Mouse (Mus musculus): ENCODE data around the gene Daam1. TPM values are rescaled to one million over a fixed set of nuclear protein-coding genes. Genes with fewer than 3 reads are reported as not detected.

The Daam1 gene
- polyA plus RNA-seq, 1 experiment from 2014 or later = 17.6 TPM

DNA sequence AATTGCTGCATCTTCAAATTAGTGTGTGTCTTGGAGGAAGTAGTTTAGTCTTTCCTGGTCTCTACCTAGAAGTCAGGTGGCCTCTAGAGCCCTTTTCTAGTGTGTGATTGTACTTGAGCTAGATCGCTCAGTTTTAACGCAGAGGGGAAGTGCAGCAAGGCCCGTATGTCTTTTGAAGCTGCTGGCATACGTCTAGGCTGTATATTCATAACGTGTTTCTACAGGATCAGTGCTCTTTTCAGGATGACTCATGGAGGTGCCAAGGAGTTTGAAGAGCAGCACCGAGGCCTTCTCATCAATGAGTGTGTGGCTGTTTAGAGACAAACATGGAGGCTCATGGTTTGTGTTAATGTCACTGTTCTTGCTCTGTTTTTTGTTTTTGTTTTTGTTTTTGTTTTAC lies 39.8 kb downstream of the Daam1 start:
- no peak for ATAC-seq
- Histone ChIP-seq H3K27ac (no peak overlapping the region), H3K9me3 (replicated peaks) (no peaks in the 10 kb centered on the region), H3K4me3 (no peak overlapping the region), H3K4me1 (peaks cover 10% of the 10 kb centered on the region; the same call in 1 of the 2 replicates), H3K9ac (no peak overlapping the region), H3K36me3 (ENCODE audit: poor library complexity, severe bottlenecking) (no peaks in the 10 kb centered on the region), H3K4me2 (no peak overlapping the region), H3K27me3 (no peaks in the 10 kb centered on the region)
- WGBS = 89% methylated on average over 6 of the region's 6 CpGs

DNA sequence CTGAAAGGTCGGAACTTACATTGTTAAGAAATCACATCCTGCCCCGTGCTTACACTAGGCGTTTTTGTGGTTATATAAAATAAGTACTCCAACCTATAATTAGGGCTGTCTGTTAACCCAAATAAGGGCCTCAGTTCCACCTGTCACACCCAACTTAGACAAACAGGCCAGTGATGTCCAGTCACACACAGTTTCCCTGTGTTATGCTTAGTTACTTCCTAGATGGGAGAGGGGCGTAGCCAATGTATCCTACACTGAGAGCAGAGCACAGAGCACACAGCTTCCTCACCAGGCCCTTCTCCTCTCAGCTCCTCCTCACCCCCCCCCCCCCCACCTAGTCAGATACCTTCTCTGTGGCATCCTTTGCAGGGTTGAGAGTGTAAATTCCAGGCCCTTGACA lies 41.5 kb downstream of the Daam1 start:
- Histone ChIP-seq H3K27ac (no peak overlapping the region), H3K36me3 (ENCODE audit: poor library complexity, severe bottlenecking) (no peaks in the 10 kb centered on the region), H3K4me2 (no peak overlapping the region), H3K9ac (no peak overlapping the region), H3K9me3 (replicated peaks) (no peaks in the 10 kb centered on the region), H3K4me1 (peaks cover 22% of the 10 kb centered on the region; the same call in 1 of the 2 replicates), H3K4me3 (no peak overlapping the region), H3K27me3 (no peaks in the 10 kb centered on the region)
- ATAC-seq = no peak
- WGBS = 95% methylated on average over 4 of the region's 4 CpGs

DNA sequence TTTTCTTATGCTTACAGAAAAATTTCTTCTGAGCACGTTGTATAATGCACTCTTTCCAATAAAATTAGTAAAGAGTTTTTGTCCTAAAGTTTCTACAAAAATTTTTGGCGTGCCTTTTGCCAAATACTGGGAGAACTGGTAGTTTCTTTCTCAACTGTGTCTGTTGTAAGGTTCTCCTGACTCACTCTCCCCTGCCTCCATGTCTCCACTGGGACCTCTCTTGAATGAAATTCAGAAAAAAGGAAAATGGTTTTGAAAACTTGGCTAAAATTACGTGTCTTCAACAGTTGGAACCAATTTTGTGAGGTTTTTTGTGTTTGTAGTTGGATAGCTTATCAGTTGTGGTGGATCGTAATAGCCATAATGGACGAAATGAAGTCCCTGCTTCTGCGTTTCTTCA lies 43.7 kb downstream of the Daam1 start:
- Histone ChIP-seq H3K36me3 (ENCODE audit: poor library complexity, severe bottlenecking) (no peaks in the 10 kb centered on the region), H3K4me3 (no peak overlapping the region), H3K9ac (no peak overlapping the region), H3K27ac (no peak overlapping the region), H3K4me1 (peaks cover 25% of the 10 kb centered on the region; the same call in 1 of the 2 replicates), H3K9me3 (replicated peaks) (no peaks in the 10 kb centered on the region), H3K4me2 (no peak overlapping the region), H3K27me3 (no peaks in the 10 kb centered on the region)
- 94% methylated on average over 6 of the region's 6 CpGs for WGBS
- no peak for ATAC-seq

- Histone ChIP-seq H3K36me3 (ENCODE audit: poor library complexity, severe bottlenecking) (no peaks in the 10 kb centered on the region), H3K4me2 (no peak overlapping the region), H3K9me3 (replicated peaks) (no peaks in the 10 kb centered on the region), H3K27me3 (no peaks in the 10 kb centered on the region), H3K9ac (no peak overlapping the region), H3K4me1 (peaks cover 25% of the 10 kb centered on the region; the same call in 1 of the 2 replicates), H3K4me3 (no peak overlapping the region), H3K27ac (no peak overlapping the region)
- ATAC-seq = no peak
- 92% methylated on average over 3 of the region's 3 CpGs for WGBS
Measured at GRCm38 (mm10) chr12:71874984-71875383, 44.1 kb downstream of the Daam1 start.

GRCm38 (mm10) chr12:71875761-71876489 lies 45.0 kb downstream of the Daam1 start:
- no peaks in the 10 kb centered on the region for H3K27me3 ChIP-seq
- H3K36me3 ChIP-seq (ENCODE audit: poor library complexity, severe bottlenecking) = no peaks in the 10 kb centered on the region
- WGBS = 59% methylated on average over 7 of the region's 7 CpGs
- H3K9me3 ChIP-seq (replicated peaks) = no peaks in the 10 kb centered on the region
- H3K9ac ChIP-seq = no peak overlapping the region
- peaks cover 26% of the 10 kb centered on the region; the same call in 1 of the 2 replicates for H3K4me1 ChIP-seq
- ATAC-seq = no peak
- H3K4me3 ChIP-seq = no peak overlapping the region
- H3K4me2 ChIP-seq = no peak overlapping the region
- no peak overlapping the region for H3K27ac ChIP-seq

- Histone ChIP-seq H3K27me3 (no peaks in the 10 kb centered on the region), H3K9me3 (replicated peaks) (no peaks in the 10 kb centered on the region), H3K4me3 (no peak overlapping the region), H3K4me1 (peaks cover 34% of the 10 kb centered on the region), H3K36me3 (ENCODE audit: poor library complexity, severe bottlenecking) (no peaks in the 10 kb centered on the region), H3K4me2 (no peak overlapping the region), H3K9ac (no peak overlapping the region), H3K27ac (no peak overlapping the region)
- 86% methylated on average over 5 of the region's 5 CpGs for WGBS
- no peak for ATAC-seq
Measured at GRCm38 (mm10) chr12:71880987-71881386, 50.1 kb downstream of the Daam1 start.

DNA sequence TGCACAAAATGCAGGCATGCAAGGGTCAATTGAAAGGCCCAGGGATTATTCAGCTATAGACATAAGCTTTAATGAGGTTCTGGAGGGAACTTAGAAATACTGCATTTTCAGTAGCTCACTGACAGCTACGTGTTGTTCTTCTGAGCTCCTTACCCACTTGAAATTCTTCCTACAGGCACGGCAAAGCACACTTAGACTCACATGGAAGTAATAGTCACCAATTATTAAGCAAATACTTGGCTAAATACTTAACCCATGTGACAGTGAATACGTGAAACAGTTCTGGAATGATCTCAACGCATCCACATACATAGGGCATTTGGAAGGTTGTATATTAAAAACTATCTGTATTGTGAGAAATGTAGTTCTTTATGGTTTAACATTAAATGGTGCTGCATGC lies 50.6 kb downstream of the Daam1 start:
- ATAC-seq = no peak

DNA sequence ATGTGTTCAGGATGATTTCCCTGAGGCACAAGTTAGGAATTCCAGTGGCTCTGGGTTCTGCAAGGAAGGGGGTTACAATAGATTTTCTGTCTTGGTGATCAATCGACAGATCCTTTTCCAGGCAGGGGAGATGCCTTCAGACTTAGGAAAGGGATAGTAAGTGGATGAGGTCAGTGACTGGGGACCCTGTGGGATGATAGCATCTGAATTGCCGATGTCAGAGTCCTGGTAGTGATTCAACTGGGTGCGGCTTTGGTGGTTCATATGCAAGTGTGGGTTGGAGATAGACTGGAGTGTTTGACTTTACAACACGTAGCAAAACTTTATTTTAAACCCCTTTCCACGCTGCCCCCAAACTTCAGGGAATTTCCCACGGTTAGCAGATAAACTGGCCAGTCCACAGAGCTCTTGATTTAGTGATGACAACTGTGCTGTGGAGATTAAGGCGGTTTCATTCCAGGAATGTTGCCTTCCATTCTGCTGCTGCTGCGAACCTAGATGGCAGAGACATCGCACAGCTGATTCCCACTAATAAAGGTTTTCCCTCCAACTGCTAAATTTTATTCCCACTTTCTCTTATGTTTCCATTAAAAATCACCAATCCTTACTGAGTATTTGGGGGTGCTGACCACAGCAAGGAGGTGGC lies 52.3 kb downstream of the Daam1 start:
- no peaks in the 10 kb centered on the region for H3K27me3 ChIP-seq
- 92% methylated on average over 9 of the region's 9 CpGs for WGBS
- H3K9me3 ChIP-seq (replicated peaks) = no peaks in the 10 kb centered on the region
- peaks cover 31% of the 10 kb centered on the region for H3K4me1 ChIP-seq
- ATAC-seq = no peak
- H3K27ac ChIP-seq = no peak overlapping the region
- H3K36me3 ChIP-seq (ENCODE audit: poor library complexity, severe bottlenecking) = no peaks in the 10 kb centered on the region
- H3K9ac ChIP-seq = no peak overlapping the region
- no peak overlapping the region for H3K4me3 ChIP-seq
- no peak overlapping the region for H3K4me2 ChIP-seq

More for the DNA sequence above, 50.6 kb downstream of the Daam1 start:
- 71% methylated on average over 4 of the region's 4 CpGs for WGBS
- no peaks in the 10 kb centered on the region for H3K36me3 ChIP-seq (ENCODE audit: poor library complexity, severe bottlenecking)
- H3K27me3 ChIP-seq = no peaks in the 10 kb centered on the region
- H3K9ac ChIP-seq = no peak overlapping the region
- H3K4me3 ChIP-seq = no peak overlapping the region
- no peaks in the 10 kb centered on the region for H3K9me3 ChIP-seq (replicated peaks)
- H3K4me1 ChIP-seq = peaks cover 34% of the 10 kb centered on the region
- H3K27ac ChIP-seq = no peak overlapping the region
- H3K4me2 ChIP-seq = no peak overlapping the region

DNA sequence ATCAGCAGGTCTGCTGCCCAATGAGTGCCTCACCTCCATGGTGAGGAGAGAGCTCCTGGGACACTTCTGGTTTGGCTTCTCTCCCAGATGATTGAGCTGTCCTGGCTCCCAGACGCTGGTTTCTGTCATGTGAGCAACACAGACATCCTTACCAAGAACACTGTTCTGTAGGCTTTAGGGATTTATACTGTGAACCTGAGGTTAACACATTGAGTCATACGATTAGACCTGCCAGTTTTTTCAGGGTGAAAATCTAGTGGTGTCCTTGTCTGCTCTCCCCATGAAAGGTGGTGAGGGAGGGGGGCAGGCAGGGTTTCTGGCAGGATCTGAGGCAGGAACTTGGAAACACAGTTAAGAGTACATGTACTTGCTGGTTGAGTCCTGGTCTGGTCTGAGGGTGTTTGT lies 54.3 kb downstream of the Daam1 start:
- no peak for ATAC-seq
- H3K9me3 ChIP-seq (replicated peaks) = no peaks in the 10 kb centered on the region
- no peaks in the 10 kb centered on the region for H3K27me3 ChIP-seq
- H3K4me2 ChIP-seq = no peak overlapping the region
- 78% methylated on average over 2 of the region's 2 CpGs for WGBS
- H3K27ac ChIP-seq = no peak overlapping the region
- no peak overlapping the region for H3K4me3 ChIP-seq
- H3K4me1 ChIP-seq = peaks cover 31% of the 10 kb centered on the region
- no peaks in the 10 kb centered on the region for H3K36me3 ChIP-seq (ENCODE audit: poor library complexity, severe bottlenecking)
- no peak overlapping the region for H3K9ac ChIP-seq

DNA sequence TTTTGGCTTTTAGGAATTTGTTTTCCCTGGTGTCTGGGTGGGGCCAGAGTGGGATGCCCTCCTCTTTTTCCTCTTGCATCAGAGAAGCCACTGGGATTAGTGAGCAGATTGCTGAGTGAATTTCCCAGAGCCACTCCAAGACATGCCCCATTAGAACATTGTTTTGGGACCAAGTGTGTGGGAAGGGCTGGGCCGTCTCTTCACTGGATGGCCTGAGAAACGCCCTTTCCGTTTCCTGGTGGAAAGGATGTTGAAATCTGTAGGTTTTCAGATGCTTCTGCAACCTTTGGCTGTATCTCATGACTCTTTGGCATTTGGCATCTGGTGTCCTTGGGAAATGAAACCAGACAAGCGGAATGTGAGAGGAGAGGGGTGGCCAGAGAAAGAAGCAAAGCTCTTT lies 54.8 kb downstream of the Daam1 start:
- WGBS = 89% methylated on average over 4 of the region's 4 CpGs
- peaks cover 31% of the 10 kb centered on the region for H3K4me1 ChIP-seq
- no peaks in the 10 kb centered on the region for H3K27me3 ChIP-seq
- no peak overlapping the region for H3K27ac ChIP-seq
- H3K36me3 ChIP-seq (ENCODE audit: poor library complexity, severe bottlenecking) = no peaks in the 10 kb centered on the region
- H3K9me3 ChIP-seq (replicated peaks) = no peaks in the 10 kb centered on the region
- no peak for ATAC-seq
- H3K4me2 ChIP-seq = no peak overlapping the region
- H3K9ac ChIP-seq = no peak overlapping the region
- H3K4me3 ChIP-seq = no peak overlapping the region

- H3K4me2 ChIP-seq = no peak overlapping the region
- H3K27ac ChIP-seq = no peak overlapping the region
- H3K36me3 ChIP-seq (ENCODE audit: poor library complexity, severe bottlenecking) = no peaks in the 10 kb centered on the region
- ATAC-seq = no peak
- 65% methylated on average over 5 of the region's 5 CpGs for WGBS
- H3K4me3 ChIP-seq = no peak overlapping the region
- H3K4me1 ChIP-seq = peaks cover 30% of the 10 kb centered on the region
- no peaks in the 10 kb centered on the region for H3K9me3 ChIP-seq (replicated peaks)
- no peak overlapping the region for H3K9ac ChIP-seq
- no peaks in the 10 kb centered on the region for H3K27me3 ChIP-seq
Measured at GRCm38 (mm10) chr12:71886406-71886805, 55.5 kb downstream of the Daam1 start.

GRCm38 (mm10) chr12:71886941-71887340 lies 56.1 kb downstream of the Daam1 start:
- 80% methylated on average over 2 of the region's 2 CpGs for WGBS
- H3K27ac ChIP-seq = no peak overlapping the region
- no peak overlapping the region for H3K9ac ChIP-seq
- no peak for ATAC-seq
- H3K9me3 ChIP-seq (replicated peaks) = no peaks in the 10 kb centered on the region
- no peaks in the 10 kb centered on the region for H3K36me3 ChIP-seq (ENCODE audit: poor library complexity, severe bottlenecking)
- H3K4me3 ChIP-seq = no peak overlapping the region
- H3K27me3 ChIP-seq = no peaks in the 10 kb centered on the region
- peaks cover 33% of the 10 kb centered on the region for H3K4me1 ChIP-seq
- H3K4me2 ChIP-seq = no peak overlapping the region
